Mouse (Mus musculus): ENCODE measurements at regions not wholly inside any gene's neighbourhood (a gene's known extent, or its start where the extent isn't known, plus 50 kb on each side); places are given as distances from the start of the nearest gene placed in this dataset.
A peak's percentile ranks its signal among the peaks of the same experiment; 100 is the strongest.

DNA sequence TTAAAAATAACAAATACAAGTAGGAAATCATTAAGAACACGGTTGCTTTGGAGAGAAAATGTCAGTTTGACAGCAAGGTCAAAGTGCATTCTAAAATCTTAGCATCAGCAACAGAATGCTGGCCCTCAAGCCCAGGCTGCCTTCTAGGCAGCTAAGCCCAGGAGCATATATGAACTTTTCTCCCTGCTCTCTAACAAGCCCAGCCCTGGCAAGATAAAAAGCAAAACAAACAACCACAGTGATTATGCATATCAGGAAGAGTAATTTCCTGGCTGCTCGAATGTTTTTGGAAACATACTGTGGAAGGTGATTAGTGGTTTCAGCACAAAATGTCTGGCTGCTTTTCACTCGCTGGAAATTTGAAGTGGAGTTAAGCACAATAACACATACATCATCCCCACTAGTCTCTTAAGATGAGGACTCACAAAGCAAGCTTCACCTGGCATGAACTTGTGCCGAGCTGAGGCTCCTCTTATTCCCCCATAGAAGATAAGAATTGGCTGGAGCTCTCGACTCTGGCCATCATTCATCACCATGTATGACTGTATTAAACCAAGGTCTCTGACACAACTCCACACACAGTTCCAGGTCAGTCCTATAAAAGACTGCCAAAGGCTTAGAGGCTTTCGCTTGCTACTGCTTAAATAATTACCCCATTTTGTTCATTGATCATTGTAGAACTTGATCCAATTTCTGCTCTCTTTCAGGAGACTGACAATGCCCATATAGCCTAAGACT lies 574.0 kb downstream of the Rps29 start:
- Histone ChIP-seq H3K9ac (replicated peaks) (no peak overlapping the region), H3K9me3 (no peaks in the 10 kb centered on the region), H3K4me2 (replicated peaks) (no peak overlapping the region), H3K27me3 (no peaks in the 10 kb centered on the region), H3K4me3 (no peak overlapping the region), H3K36me3 (no peaks in the 10 kb centered on the region), H3K4me1 (peaks cover 17% of the 10 kb centered on the region), H3K27ac (replicated peaks) (peak overlapping the region; percentile 23; the same call in 1 of the 2 replicates)
- 17% methylated on average over 6 of the region's 6 CpGs for WGBS
- ATAC-seq (replicated peaks), result peak; percentile 91

DNA sequence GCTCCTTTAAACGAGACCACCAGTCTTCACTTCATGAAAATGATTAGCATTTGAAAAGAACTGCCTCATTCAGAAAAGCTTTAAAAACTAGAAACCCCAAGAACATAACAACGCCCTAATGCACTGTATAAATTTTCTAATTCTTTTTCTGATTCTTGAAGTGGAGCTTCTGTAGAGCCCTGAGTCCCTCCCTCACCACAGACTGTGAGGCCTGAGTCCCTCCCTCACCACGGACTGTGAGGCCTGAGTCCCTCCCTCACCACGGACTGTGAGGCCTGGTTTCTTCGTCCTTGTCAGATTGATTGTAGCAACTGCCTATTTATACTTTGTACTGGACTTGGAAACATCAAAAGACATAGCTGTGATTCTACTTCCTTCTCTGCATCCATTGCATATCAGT lies 579.1 kb downstream of the Rps29 start:
- ATAC-seq (replicated peaks), result peak; percentile 69
- no peak overlapping the region for H3K27ac ChIP-seq (replicated peaks)
- no peaks in the 10 kb centered on the region for H3K9me3 ChIP-seq
- no peak overlapping the region for H3K4me3 ChIP-seq
- H3K9ac ChIP-seq (replicated peaks), result no peak overlapping the region
- WGBS, result 10% methylated on average over 5 of the region's 5 CpGs
- peaks cover 13% of the 10 kb centered on the region for H3K4me1 ChIP-seq
- no peak overlapping the region for H3K4me2 ChIP-seq (replicated peaks)
- H3K27me3 ChIP-seq, result no peaks in the 10 kb centered on the region
- H3K36me3 ChIP-seq, result no peaks in the 10 kb centered on the region

DNA sequence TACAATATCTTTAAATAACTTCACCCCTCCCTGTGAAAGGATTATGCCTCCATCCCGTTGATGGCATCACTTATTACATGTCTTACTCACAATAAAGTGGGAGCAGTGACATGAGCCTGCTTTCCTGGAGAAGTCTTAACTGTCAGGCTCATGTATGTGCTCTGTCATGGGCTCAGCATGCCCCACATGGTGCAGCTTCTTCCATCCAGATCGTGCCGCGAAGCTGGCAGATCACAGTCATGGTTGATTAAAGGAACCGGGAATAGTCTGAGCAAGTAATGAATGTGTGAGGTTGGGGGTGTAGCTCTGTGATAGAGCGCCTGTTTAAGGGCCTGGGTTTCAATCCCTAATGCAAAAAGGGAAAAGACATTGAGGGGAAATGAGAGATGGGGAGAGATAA lies 581.5 kb downstream of the Rps29 start:
- H3K36me3 ChIP-seq, result no peaks in the 10 kb centered on the region
- no peak overlapping the region for H3K27ac ChIP-seq (replicated peaks)
- no peak overlapping the region for H3K4me3 ChIP-seq
- peaks cover 4% of the 10 kb centered on the region; the same call in 1 of the 2 replicates for H3K4me1 ChIP-seq
- H3K4me2 ChIP-seq (replicated peaks), result no peak overlapping the region
- no peak overlapping the region for H3K9ac ChIP-seq (replicated peaks)
- H3K9me3 ChIP-seq, result no peaks in the 10 kb centered on the region
- no peaks in the 10 kb centered on the region for H3K27me3 ChIP-seq
- WGBS, result 56% methylated on average over 6 of the region's 6 CpGs
- peak; percentile 58; the same call in 1 of the 2 replicates for ATAC-seq (replicated peaks)

DNA sequence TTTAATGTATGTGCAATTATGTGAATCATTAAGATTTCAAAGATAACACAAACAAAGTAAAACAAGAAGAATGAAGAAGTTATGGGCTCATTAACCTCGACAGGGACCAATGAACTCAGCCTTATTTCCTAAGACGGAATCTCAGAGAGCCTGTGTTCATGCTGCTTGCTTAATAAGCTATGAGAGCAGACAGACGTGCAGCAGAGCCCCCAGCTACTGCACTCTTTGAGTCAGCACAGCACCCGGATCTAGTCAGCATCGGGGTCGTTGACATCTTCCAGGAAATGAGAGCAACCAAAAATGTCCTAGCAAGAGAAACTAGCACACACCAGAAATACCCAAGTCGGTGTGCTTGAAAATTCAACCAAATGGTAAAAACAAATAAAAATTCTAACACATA lies 582.1 kb downstream of the Rps29 start:
- no peak overlapping the region for H3K4me2 ChIP-seq (replicated peaks)
- H3K4me3 ChIP-seq, result no peak overlapping the region
- H3K27me3 ChIP-seq, result no peaks in the 10 kb centered on the region
- ATAC-seq (replicated peaks), result no peak
- 63% methylated on average over 7 of the region's 7 CpGs for WGBS
- H3K27ac ChIP-seq (replicated peaks), result no peak overlapping the region
- H3K9me3 ChIP-seq, result no peaks in the 10 kb centered on the region
- no peaks in the 10 kb centered on the region for H3K36me3 ChIP-seq
- H3K9ac ChIP-seq (replicated peaks), result no peak overlapping the region
- peaks cover 4% of the 10 kb centered on the region; the same call in 1 of the 2 replicates for H3K4me1 ChIP-seq

GRCm38 (mm10) chr12:68554943-68555627 lies 603.9 kb downstream of the Rps29 start:
- Histone ChIP-seq H3K4me3 (no peak overlapping the region), H3K27me3 (no peaks in the 10 kb centered on the region), H3K9me3 (no peaks in the 10 kb centered on the region), H3K4me2 (replicated peaks) (no peak overlapping the region), H3K36me3 (no peaks in the 10 kb centered on the region), H3K9ac (replicated peaks) (no peak overlapping the region), H3K27ac (replicated peaks) (no peak overlapping the region), H3K4me1 (no peaks in the 10 kb centered on the region)
- ATAC-seq (replicated peaks), result no peak
- 49% methylated on average over 7 of the region's 7 CpGs for WGBS

DNA sequence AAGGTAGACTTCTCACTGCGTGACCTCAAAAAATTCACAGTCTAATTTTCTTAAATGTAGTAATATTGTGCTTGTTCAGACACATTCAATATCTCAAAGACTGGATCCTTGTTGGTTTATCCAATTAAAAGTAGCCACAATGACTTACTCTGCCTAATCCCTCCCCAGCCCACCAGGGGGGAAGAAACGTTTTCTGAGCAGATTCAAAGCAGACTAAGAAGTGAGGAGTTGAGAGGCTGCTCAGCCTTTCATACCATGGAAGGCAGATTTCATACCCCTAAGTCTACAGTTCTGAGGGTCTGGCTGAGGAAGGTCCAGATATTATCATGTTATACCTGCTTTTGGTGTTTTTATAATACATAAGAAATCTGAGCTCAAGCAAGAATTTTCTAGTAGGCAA lies 604.7 kb downstream of the Rps29 start:
- WGBS, result 19% methylated on average over 2 of the region's 2 CpGs
- Histone ChIP-seq H3K4me1 (no peaks in the 10 kb centered on the region), H3K4me2 (replicated peaks) (no peak overlapping the region), H3K27ac (replicated peaks) (no peak overlapping the region), H3K9ac (replicated peaks) (no peak overlapping the region), H3K27me3 (no peaks in the 10 kb centered on the region), H3K9me3 (no peaks in the 10 kb centered on the region), H3K36me3 (no peaks in the 10 kb centered on the region), H3K4me3 (no peak overlapping the region)
- no peak for ATAC-seq (replicated peaks)

DNA sequence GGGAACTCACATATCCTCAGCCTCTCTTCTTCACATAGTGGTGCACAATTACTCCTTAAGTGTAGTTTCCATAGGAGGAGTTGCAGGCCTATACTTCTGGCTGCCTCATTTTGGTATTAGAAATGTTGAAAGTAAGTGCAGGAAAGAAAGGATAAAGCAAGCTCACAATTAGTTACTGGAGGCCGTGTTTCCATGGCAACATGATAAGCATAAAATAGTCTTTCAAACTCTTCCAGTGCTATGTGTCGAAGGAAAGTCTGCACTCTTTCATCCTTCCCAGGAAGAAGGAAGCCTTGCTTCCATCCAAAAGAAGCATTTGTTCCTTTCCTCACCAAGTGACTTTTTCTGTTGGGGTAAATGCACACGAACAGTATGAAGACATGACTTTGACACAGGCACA lies 617.2 kb downstream of the Rps29 start:
- WGBS, result 35% methylated on average over 3 of the region's 3 CpGs

GRCm38 (mm10) chr12:68500794-68501193 lies 658.2 kb downstream of the Rps29 start:
- no peak overlapping the region for H3K27ac ChIP-seq (replicated peaks)
- no peak overlapping the region for H3K4me3 ChIP-seq
- WGBS, result 81% methylated on average over 4 of the region's 4 CpGs
- no peaks in the 10 kb centered on the region for H3K4me1 ChIP-seq
- no peak for ATAC-seq (replicated peaks)
- H3K27me3 ChIP-seq, result no peaks in the 10 kb centered on the region
- no peaks in the 10 kb centered on the region for H3K9me3 ChIP-seq
- H3K4me2 ChIP-seq (replicated peaks), result no peak overlapping the region
- H3K9ac ChIP-seq (replicated peaks), result no peak overlapping the region
- no peaks in the 10 kb centered on the region for H3K36me3 ChIP-seq

More for the DNA sequence above, 617.2 kb downstream of the Rps29 start:
- Histone ChIP-seq H3K27me3 (no peaks in the 10 kb centered on the region), H3K4me3 (no peak overlapping the region), H3K9ac (replicated peaks) (no peak overlapping the region), H3K36me3 (no peaks in the 10 kb centered on the region), H3K27ac (replicated peaks) (no peak overlapping the region), H3K4me1 (peaks cover 4% of the 10 kb centered on the region; the same call in 1 of the 2 replicates), H3K9me3 (no peaks in the 10 kb centered on the region), H3K4me2 (replicated peaks) (no peak overlapping the region)
- no peak for ATAC-seq (replicated peaks)

DNA sequence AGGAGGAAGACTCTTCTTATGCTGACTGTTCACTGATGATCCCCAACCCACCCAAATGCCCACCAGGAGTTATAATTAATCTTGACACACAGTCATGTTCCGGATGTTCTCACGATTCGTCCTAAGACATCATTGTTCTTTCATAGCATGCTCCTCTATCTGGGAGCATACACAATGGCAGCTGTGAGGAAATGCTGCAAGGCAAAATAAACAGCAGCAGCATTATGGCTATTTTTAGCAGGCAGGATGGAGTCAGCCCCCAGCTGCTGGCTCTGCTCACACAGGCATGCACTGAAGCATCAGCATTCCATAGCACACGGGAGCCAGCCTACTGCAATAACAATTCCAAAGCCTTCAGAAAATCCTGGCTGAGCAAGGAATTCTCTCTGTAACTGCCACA lies 696.0 kb downstream of the Rps29 start:
- H3K27ac ChIP-seq (replicated peaks), result peak overlapping the region; percentile 43
- no peaks in the 10 kb centered on the region for H3K9me3 ChIP-seq
- no peak overlapping the region for H3K9ac ChIP-seq (replicated peaks)
- no peak overlapping the region for H3K4me3 ChIP-seq
- H3K27me3 ChIP-seq, result no peaks in the 10 kb centered on the region
- WGBS, result 62% methylated on average over 4 of the region's 4 CpGs
- no peaks in the 10 kb centered on the region for H3K36me3 ChIP-seq
- H3K4me1 ChIP-seq, result no peaks in the 10 kb centered on the region
- H3K4me2 ChIP-seq (replicated peaks), result no peak overlapping the region
- peak; percentile 80 for ATAC-seq (replicated peaks)

GRCm38 (mm10) chr12:68458196-68458595 lies 700.8 kb downstream of the Rps29 start:
- Histone ChIP-seq H3K9ac (replicated peaks) (no peak overlapping the region), H3K9me3 (no peaks in the 10 kb centered on the region), H3K36me3 (no peaks in the 10 kb centered on the region), H3K4me2 (replicated peaks) (no peak overlapping the region), H3K27ac (replicated peaks) (no peak overlapping the region), H3K27me3 (no peaks in the 10 kb centered on the region), H3K4me1 (no peaks in the 10 kb centered on the region), H3K4me3 (no peak overlapping the region)
- ATAC-seq (replicated peaks), result no peak
- 77% methylated on average over 7 of the region's 7 CpGs for WGBS

DNA sequence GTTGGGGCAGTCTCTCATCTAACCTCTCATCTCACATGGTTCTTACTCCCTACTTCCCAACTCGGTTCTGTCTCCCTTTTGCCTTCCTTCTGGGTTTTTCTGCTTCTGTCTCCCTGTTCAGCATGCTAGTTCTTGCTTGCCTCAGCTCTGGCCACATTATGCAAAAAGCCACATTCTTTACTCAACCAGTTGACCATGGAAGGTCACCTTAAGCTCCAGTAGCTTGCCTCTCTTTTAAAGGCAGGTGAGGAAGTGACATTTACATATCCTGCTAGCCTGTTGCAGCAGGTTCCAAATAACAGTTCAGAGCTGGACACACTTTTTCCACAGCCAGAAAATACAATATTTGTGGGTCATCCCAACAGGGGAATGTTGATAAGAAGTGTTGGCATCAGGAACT lies 732.4 kb downstream of the Rps29 start:
- Histone ChIP-seq H3K27ac (replicated peaks) (no peak overlapping the region), H3K9me3 (no peaks in the 10 kb centered on the region), H3K27me3 (no peaks in the 10 kb centered on the region), H3K36me3 (no peaks in the 10 kb centered on the region), H3K9ac (replicated peaks) (no peak overlapping the region), H3K4me3 (no peak overlapping the region), H3K4me2 (replicated peaks) (no peak overlapping the region), H3K4me1 (no peaks in the 10 kb centered on the region)
- WGBS, result 85% methylated on average over 1 of the region's 1 CpGs
- no peak for ATAC-seq (replicated peaks)

DNA sequence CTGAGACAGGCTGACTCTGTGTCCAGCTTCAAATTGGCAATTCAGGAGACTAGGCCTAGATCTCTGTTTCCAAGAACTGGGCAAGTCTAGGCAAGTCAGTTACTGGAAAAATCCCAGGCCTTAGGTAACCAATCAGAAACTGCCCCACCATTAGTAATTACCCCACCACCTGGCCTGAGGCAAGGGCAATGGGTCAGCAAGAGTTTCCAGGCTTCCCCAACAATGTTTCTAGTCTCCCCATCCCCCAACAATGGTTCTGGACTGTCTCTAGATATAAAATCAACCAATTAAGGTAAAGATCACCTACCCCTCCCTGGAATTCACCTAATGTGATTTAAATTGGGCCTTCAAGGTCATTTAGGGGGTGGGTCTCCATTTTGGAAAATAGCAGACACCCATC lies 734.0 kb downstream of the Rps29 start:
- Histone ChIP-seq H3K27me3 (no peaks in the 10 kb centered on the region), H3K4me1 (no peaks in the 10 kb centered on the region), H3K27ac (replicated peaks) (no peak overlapping the region), H3K4me3 (no peak overlapping the region), H3K36me3 (no peaks in the 10 kb centered on the region), H3K4me2 (replicated peaks) (no peak overlapping the region), H3K9me3 (no peaks in the 10 kb centered on the region), H3K9ac (replicated peaks) (no peak overlapping the region)
- ATAC-seq (replicated peaks), result no peak
